Mouse (Mus musculus): ENCODE results near the gene Amer3. TPM values are rescaled to one million over a fixed set of nuclear protein-coding genes. Genes with fewer than 3 reads are reported as not detected.
"Not testable (repeated sequence)": the region's sequence is repeated elsewhere in the genome, so short reads cannot be mapped to it uniquely, and the experiment has no call there.

The Amer3 gene
- total and polyA plus RNA-seq, 3 experiments: not detected

- H3K4me1 ChIP-seq (ENCODE audit: control insufficient read depth in 1 of 2, insufficient read depth in 2 of 2, low read length in 2 of 2): no peaks in the 10 kb centered on the region
- H3K4me3 ChIP-seq (ENCODE audit: control insufficient read depth in 1 of 2, insufficient read depth in 1 of 2, low read depth in 2 of 2, low read length in 2 of 2): no peak overlapping the region
- no peaks in the 10 kb centered on the region for H3K36me3 ChIP-seq (ENCODE audit: control insufficient read depth in 1 of 2, insufficient read depth in 2 of 2, low read length in 2 of 2)
- no peaks in the 10 kb centered on the region for H3K27me3 ChIP-seq (ENCODE audit: control insufficient read depth in 1 of 2, insufficient read depth in 2 of 2, low read length in 2 of 2)
- DNase-seq (ENCODE audit: low read depth, low spot score): no peak
- H3K27ac ChIP-seq (ENCODE audit: control insufficient read depth, low read depth, low read length): no peak overlapping the region
- no peak for TF ChIP-seq MAZ (IDR thresholded peaks at IDR 0.05; ENCODE audit: low read depth, low read length)
- no peak for TF ChIP-seq POLR2A (IDR thresholded peaks at IDR 0.05; ENCODE audit: control insufficient read depth in 1 of 2, insufficient read depth in 1 of 2, low read depth in 1 of 2, low read length in 2 of 2, poor library complexity in 1 of 2)
- no peak for TF ChIP-seq USF2 (IDR thresholded peaks at IDR 0.05; ENCODE audit: borderline replicate concordance in 1 of 2, insufficient read depth in 1 of 2, low read depth in 1 of 2, low read length in 2 of 2)
- TF ChIP-seq BHLHE40 (IDR thresholded peaks at IDR 0.05; ENCODE audit: borderline replicate concordance, low read depth, low read length): no peak
- TF ChIP-seq TCF12 (IDR thresholded peaks at IDR 0.05; ENCODE audit: low read depth, low read length): no peak
- no peak for TF ChIP-seq MYB (IDR thresholded peaks at IDR 0.05; ENCODE audit: low read depth, low read length)
- TF ChIP-seq POLR2AphosphoS2 (IDR thresholded peaks at IDR 0.05; ENCODE audit: low read length): no peak
- no peak for TF ChIP-seq EP300 (IDR thresholded peaks at IDR 0.05; ENCODE audit: low read depth in 1 of 2, low read length in 2 of 2)
- no peak for TF ChIP-seq E2F4 (IDR thresholded peaks at IDR 0.05; ENCODE audit: borderline replicate concordance, low read depth, low read length)
- no peak for TF ChIP-seq MAX (IDR thresholded peaks at IDR 0.05; ENCODE audit: low read length)
- TF ChIP-seq GABPA (IDR thresholded peaks at IDR 0.05; ENCODE audit: low read depth, low read length): no peak
- TF ChIP-seq MEF2A (IDR thresholded peaks at IDR 0.05; ENCODE audit: extremely low read depth, insufficient replicate concordance, low read depth, low read length, poor library complexity, severe bottlenecking): no peak
- TF ChIP-seq ZNF384 (IDR thresholded peaks at IDR 0.05; ENCODE audit: low read depth, low read length): no peak
- no peak for TF ChIP-seq ETS1 (IDR thresholded peaks at IDR 0.05; ENCODE audit: low read depth, low read length)
- TF ChIP-seq MXI1 (IDR thresholded peaks at IDR 0.05; ENCODE audit: low read depth, low read length): no peak
- TF ChIP-seq GATA1 (IDR thresholded peaks at IDR 0.05; ENCODE audit: low read depth, low read length): no peak
- no peak for TF ChIP-seq MYC (IDR thresholded peaks at IDR 0.05; ENCODE audit: low read depth, low read length)
- no peak for TF ChIP-seq JUND (IDR thresholded peaks at IDR 0.05; ENCODE audit: low read depth, low read length)
- no peak for TF ChIP-seq CHD1 (IDR thresholded peaks at IDR 0.05; ENCODE audit: low read depth, low read length)
- TF ChIP-seq ELF1 (IDR thresholded peaks at IDR 0.05; ENCODE audit: low read depth, low read length): no peak
- no peaks in the 10 kb centered on the region for H3K79me2 ChIP-seq (ENCODE audit: control insufficient read depth, insufficient read depth, low read length, poor library complexity)
- H3K9me3 ChIP-seq (replicated peaks; ENCODE audit: insufficient read depth, low read length): no peaks in the 10 kb centered on the region
- no peak overlapping the region for H3K9ac ChIP-seq (ENCODE audit: control insufficient read depth, low read depth, low read length, poor library complexity, severe bottlenecking)
Measured at GRCm38 (mm10) chr1:34613801-34614200, 34.3 kb downstream of the Amer3 start.

GRCm38 (mm10) chr1:34620116-34620515 lies 40.7 kb downstream of the Amer3 start:
- H3K79me2 ChIP-seq (ENCODE audit: control insufficient read depth, insufficient read depth, low read length, poor library complexity); H3K9me3 ChIP-seq (replicated peaks; ENCODE audit: insufficient read depth, low read length); H3K36me3 ChIP-seq (ENCODE audit: control insufficient read depth in 1 of 2, insufficient read depth in 2 of 2, low read length in 2 of 2); H3K4me1 ChIP-seq (ENCODE audit: control insufficient read depth in 1 of 2, insufficient read depth in 2 of 2, low read length in 2 of 2); H3K9ac ChIP-seq (ENCODE audit: control insufficient read depth, low read depth, low read length, poor library complexity, severe bottlenecking); H3K27ac ChIP-seq (ENCODE audit: control insufficient read depth, low read depth, low read length); DNase-seq (ENCODE audit: low read depth, low spot score); H3K4me3 ChIP-seq (ENCODE audit: control insufficient read depth in 1 of 2, insufficient read depth in 1 of 2, low read depth in 2 of 2, low read length in 2 of 2); H3K27me3 ChIP-seq (ENCODE audit: control insufficient read depth in 1 of 2, insufficient read depth in 2 of 2, low read length in 2 of 2): not testable (repeated sequence)

- not testable (repeated sequence) for H3K27me3 ChIP-seq (ENCODE audit: control insufficient read depth in 1 of 2, insufficient read depth in 2 of 2, low read length in 2 of 2); H3K36me3 ChIP-seq (ENCODE audit: control insufficient read depth in 1 of 2, insufficient read depth in 2 of 2, low read length in 2 of 2); H3K4me3 ChIP-seq (ENCODE audit: control insufficient read depth in 1 of 2, insufficient read depth in 1 of 2, low read depth in 2 of 2, low read length in 2 of 2); H3K9me3 ChIP-seq (replicated peaks; ENCODE audit: insufficient read depth, low read length); DNase-seq (ENCODE audit: low read depth, low spot score); H3K4me1 ChIP-seq (ENCODE audit: control insufficient read depth in 1 of 2, insufficient read depth in 2 of 2, low read length in 2 of 2); H3K27ac ChIP-seq (ENCODE audit: control insufficient read depth, low read depth, low read length); H3K79me2 ChIP-seq (ENCODE audit: control insufficient read depth, insufficient read depth, low read length, poor library complexity); H3K9ac ChIP-seq (ENCODE audit: control insufficient read depth, low read depth, low read length, poor library complexity, severe bottlenecking)
Measured at GRCm38 (mm10) chr1:34620761-34621160, 41.3 kb downstream of the Amer3 start.
